Mouse (Mus musculus) hindbrain, embryonic 15.5 days (tissue): ENCODE measurements around the gene Slc4a1. TPM values are rescaled to one million over a fixed set of nuclear protein-coding genes. Genes with fewer than 3 reads are reported as not detected.
"Not testable (repeated sequence)": the region's sequence is repeated elsewhere in the genome, so short reads cannot be mapped to it uniquely, and the experiment has no call there.

Experiments used
- ATAC-seq: fragments of 200-750 bp; cut with Nextera tagmentation; 2 replicates; pipeline ENCODE4 v1.8.0; 2017; ENCODE audit warnings: low read depth, moderate number of reproducible peaks, moderate TSS enrichment; ENCODE audit not compliant: low FRiP score
- H3K27ac ChIP-seq: fragments of 300-500 bp; sonication (generic); replicated peaks from 2 replicates; pipeline ENCODE4 v1.5.1; 2015; ENCODE audit warnings: mild to moderate bottlenecking, inconsistent platforms
- H3K27me3 ChIP-seq: fragments of 300-500 bp; sonication (generic); 2 replicates; pipeline ENCODE4 v1.6.1; 2015; ENCODE audit warnings: control low read depth, inconsistent platforms
- H3K36me3 ChIP-seq: fragments of 300-500 bp; sonication (generic); 2 replicates; pipeline ENCODE4 v1.6.1; 2015; ENCODE audit warnings: control low read depth, inconsistent platforms
- H3K4me1 ChIP-seq: fragments of 300-500 bp; sonication (generic); replicated peaks from 2 replicates; pipeline ENCODE4 v1.6.1; 2015; ENCODE audit warnings: control low read depth, inconsistent platforms
- H3K4me2 ChIP-seq: fragments of 300-500 bp; sonication (generic); 2 replicates; pipeline ENCODE4 v1.6.1; 2015; ENCODE audit warnings: moderate library complexity, mild to moderate bottlenecking, inconsistent platforms
- H3K4me3 ChIP-seq: fragments of 300-500 bp; sonication (generic); 2 replicates; pipeline ENCODE4 v1.5.1; 2015; ENCODE audit warnings: mild to moderate bottlenecking, inconsistent platforms
- H3K9ac ChIP-seq: fragments of 300-500 bp; sonication (generic); 2 replicates; pipeline ENCODE4 v1.6.1; 2015; ENCODE audit warnings: inconsistent platforms
- H3K9me3 ChIP-seq: fragments of 300-500 bp; sonication (generic); 2 replicates; pipeline ENCODE4 v1.6.1; 2016; ENCODE audit warnings: control low read depth, inconsistent platforms
- WGBS: fragments of 180-500 bp; shearing (Covaris S2); methylation state at CpG from one replicate; pipeline ENCODE4 v1.1.7; 2015; 5-methylcytosine and 5-hydroxymethylcytosine counted together
- polyA plus RNA-seq: library from polyadenylated mRNA; unstranded; fragments of >200 nt; fragmentation: Nextera tagmentation; extraction: Ambion mirVana; gene quantifications from 2 replicates; pipeline ENCODE4 v1.2.1, GENCODE M21; 2015

Gene Slc4a1
- polyA plus RNA-seq, 1 experiment from 2014 or later, result 3.4 TPM

DNA sequence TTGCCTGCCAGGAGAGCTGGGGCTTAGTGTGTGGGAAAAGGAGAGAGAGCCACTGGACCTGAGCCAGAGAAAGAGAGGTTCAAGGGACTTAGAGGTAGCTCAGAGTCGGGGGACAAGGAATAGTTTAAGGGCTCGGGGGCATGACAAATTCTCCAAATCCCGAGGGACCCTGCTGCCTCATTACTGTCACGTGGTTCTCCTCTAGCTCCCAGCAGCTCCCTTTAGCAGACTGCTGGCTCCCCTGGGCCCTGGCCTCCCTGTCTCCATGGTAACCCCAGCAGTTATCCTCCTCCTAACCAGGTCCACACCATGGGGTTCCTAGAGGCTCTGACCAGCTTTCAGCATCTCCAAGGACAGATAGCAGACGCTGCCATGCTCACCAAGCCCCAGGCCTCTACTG is 29.2 kb upstream of the Slc4a1 start:
- Histone ChIP-seq H3K9me3 (no peaks in the 10 kb centered on the region), H3K27me3 (no peaks in the 10 kb centered on the region), H3K4me3 (peak overlapping the region; percentile 90), H3K4me1 (peaks cover 67% of the 10 kb centered on the region), H3K9ac (peak overlapping the region; percentile 81), H3K4me2 (peak overlapping the region; percentile 96), H3K36me3 (peaks cover 10% of the 10 kb centered on the region), H3K27ac (peak overlapping the region; percentile 98)
- ATAC-seq, result no peak
- WGBS, result 0% methylated on average over 5 of the region's 5 CpGs

DNA sequence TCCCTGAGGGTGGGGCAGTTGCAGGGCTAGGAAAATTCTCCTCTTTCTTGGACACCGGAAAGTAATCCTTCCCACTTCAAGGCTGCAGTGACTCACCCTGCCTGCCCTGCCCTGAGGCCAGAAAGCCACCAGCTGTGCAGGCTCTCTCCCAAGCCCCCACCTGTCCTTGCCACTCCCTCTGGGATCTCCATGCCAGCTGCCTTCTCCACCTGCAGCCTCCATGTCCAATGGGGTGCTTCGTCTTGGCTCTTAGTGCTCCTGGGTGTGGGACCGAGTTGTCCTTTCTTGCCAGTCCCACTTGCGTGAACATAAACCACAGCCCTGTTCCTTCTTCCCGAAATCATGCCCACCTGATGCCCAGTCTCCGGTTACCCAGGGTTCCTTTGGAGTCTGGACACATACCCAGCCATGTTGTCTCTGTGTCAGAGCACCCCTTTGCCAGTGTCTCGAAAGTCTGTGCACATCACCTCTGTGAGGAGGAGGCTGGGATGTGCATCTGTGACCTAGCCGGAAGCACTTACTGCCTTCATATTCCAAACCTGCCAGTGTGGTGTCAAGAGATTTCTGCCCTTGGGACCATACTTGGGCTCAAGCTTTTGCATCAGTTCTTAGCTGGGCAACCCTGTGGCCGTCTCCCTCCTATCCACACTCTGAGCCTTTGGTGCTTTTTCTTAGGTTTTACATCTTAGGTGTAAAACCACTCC is 28.6 kb upstream of the Slc4a1 start:
- Histone ChIP-seq H3K4me2 (peak overlapping the region; percentile 96), H3K4me3 (peak overlapping the region; percentile 90), H3K9ac (peak overlapping the region; percentile 81), H3K27me3 (no peaks in the 10 kb centered on the region), H3K27ac (peak overlapping the region; percentile 98), H3K36me3 (peaks cover 8% of the 10 kb centered on the region), H3K4me1 (peaks cover 65% of the 10 kb centered on the region), H3K9me3 (no peaks in the 10 kb centered on the region)
- WGBS, result 53% methylated on average over 9 of the region's 9 CpGs
- no peak for ATAC-seq

DNA sequence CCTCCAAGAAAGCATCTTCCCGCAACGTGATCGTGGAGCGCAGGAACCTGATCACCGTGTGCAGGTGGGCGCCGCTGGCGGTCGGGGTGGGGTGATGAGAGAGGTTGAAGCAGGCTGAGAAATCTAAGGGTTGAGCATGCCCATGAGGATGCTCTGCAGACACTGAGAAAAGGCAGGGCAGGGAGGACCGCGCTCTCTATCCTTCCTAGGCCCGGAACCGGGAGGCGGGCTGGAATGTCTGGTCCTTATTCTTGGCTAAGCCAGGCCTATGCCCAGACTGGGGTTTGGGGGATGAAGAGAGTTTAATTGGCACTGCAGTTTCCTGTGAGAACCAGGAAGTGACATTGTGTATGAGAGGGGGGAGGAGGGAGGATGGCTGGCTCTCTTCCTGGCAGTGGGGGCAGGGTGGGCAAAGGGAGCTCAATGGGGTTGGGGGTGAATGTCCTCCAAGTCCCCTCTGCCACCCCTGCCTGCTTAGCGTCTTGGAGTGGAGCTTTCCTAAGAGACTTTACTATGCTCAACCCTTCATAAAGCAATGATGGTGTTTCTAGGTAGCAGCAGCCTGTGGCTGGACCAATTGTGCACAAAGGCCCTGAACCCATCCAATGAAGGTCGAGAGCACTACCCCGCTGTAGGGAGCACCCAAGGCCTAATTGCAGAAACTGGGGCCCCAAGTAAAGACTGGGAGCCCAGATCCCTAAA is 27.9 kb upstream of the Slc4a1 start:
- Histone ChIP-seq H3K4me2 (peak overlapping the region; percentile 96), H3K4me3 (peak overlapping the region; percentile 90), H3K9ac (peak overlapping the region; percentile 81), H3K9me3 (no peaks in the 10 kb centered on the region), H3K27me3 (no peaks in the 10 kb centered on the region), H3K4me1 (peaks cover 60% of the 10 kb centered on the region), H3K36me3 (0 out of 2 replicates have a peak, but pooled peaks cover 5% of the 10 kb centered on the region), H3K27ac (peak overlapping the region; percentile 98)
- peak; percentile 63 for ATAC-seq
- WGBS, result 7% methylated on average over 17 of the region's 17 CpGs

DNA sequence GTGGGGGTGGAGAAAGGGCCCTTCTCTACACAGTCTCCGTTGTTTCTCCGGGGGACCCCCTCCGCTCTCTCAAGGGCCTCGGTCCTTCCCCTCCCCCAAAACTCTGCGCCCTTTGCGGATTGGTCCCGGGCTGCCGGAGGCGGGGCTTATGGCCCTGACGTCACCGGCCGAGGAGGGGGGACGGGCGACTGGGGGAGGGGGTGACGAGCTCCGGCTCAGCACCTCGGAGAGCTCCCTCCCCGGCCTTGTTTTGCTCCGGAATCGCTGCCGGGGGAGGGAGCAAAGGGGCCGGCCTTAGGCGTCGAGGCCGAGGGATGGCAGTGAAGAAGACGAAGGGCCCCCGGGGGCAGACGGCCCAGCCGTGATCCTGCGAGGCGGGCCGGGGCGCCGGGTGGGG is 27.2 kb upstream of the Slc4a1 start, which contains the start of gene Rundc3a:
Gene Rundc3a, plus strand, starts transcription at position 166 of the 397 bp plus-strand sequence.
- WGBS, result 0% methylated on average over 31 of the region's 34 CpGs
- peaks cover 53% of the 10 kb centered on the region for H3K4me1 ChIP-seq

DNA sequence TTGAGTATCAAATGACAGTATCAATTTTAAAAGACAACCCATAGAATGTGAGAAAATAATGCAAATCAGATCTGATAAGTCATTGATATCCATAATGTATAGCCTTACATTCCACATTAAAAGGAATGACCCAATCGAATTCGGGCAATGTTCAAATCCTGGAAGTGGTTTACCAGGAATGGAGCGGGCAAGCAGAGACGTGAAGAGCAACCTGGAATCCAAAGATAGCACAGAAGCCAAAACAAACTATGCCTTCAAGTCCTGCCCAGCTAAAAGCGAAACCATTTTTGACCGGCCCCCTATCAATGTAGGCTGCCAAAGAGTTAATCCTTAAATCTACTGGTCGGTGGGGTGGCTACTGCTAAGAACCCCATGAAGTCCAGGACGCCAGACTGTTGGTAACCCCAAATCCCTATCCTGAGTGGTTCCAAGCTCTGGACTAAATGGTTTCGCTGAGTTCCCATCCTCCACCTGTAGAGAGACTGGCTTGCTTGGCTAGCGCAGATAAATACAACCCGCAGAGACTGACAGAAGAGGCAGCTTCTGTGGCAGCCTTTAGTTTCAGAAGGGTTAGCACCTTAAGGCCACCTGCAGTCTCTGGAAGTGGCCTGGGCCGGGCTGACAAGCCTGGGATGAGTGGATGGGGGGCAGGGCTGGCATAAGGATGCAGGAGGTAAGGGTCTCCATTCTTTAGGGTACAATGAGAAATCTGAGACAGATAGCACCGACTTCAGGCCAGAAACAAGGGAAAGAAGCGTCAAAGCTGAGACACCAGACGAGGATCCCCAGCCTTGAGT is 26.6 kb upstream of the Slc4a1 start:
- peak; percentile 49 for ATAC-seq
- WGBS, result 20% methylated on average over 15 of the region's 15 CpGs
- H3K4me1 ChIP-seq, result peaks cover 49% of the 10 kb centered on the region
- peak overlapping the region; percentile 90 for H3K4me3 ChIP-seq
- no peaks in the 10 kb centered on the region for H3K36me3 ChIP-seq
- no peaks in the 10 kb centered on the region for H3K9me3 ChIP-seq
- H3K27me3 ChIP-seq, result no peaks in the 10 kb centered on the region
- peak overlapping the region; percentile 98 for H3K27ac ChIP-seq
- peak overlapping the region; percentile 81 for H3K9ac ChIP-seq
- peak overlapping the region; percentile 96 for H3K4me2 ChIP-seq

More for the DNA sequence above, 27.2 kb upstream of the Slc4a1 start, which contains the start of gene Rundc3a:
- peak within 1 kb of the TSS; percentile 96 for H3K4me2 ChIP-seq
- ATAC-seq, result peak; percentile 92
- no peaks in the 10 kb centered on the region for H3K36me3 ChIP-seq
- H3K27me3 ChIP-seq, result no peaks in the 10 kb centered on the region
- H3K9me3 ChIP-seq, result no peaks in the 10 kb centered on the region
- peak within 1 kb of the TSS; percentile 90 for H3K4me3 ChIP-seq
- peak within 1 kb of the TSS; percentile 98 for H3K27ac ChIP-seq
- peak within 1 kb of the TSS; percentile 81 for H3K9ac ChIP-seq

GRCm38 (mm10) chr11:102389436-102389835 is 23.4 kb upstream of the Slc4a1 start:
- not testable (repeated sequence) for H3K4me2 ChIP-seq, ATAC-seq, H3K9me3 ChIP-seq, H3K4me3 ChIP-seq, H3K36me3 ChIP-seq, H3K9ac ChIP-seq, H3K27me3 ChIP-seq, H3K27ac ChIP-seq
- peaks cover 17% of the 10 kb centered on the region for H3K4me1 ChIP-seq
- WGBS, result 84% methylated on average over 4 of the region's 5 CpGs

- ATAC-seq, result no peak
- Histone ChIP-seq H3K4me3 (no peak overlapping the region), H3K27ac (no peak overlapping the region), H3K9me3 (no peaks in the 10 kb centered on the region), H3K36me3 (no peaks in the 10 kb centered on the region), H3K4me1 (no peaks in the 10 kb centered on the region), H3K9ac (no peak overlapping the region), H3K4me2 (no peak overlapping the region), H3K27me3 (no peaks in the 10 kb centered on the region)
- 66% methylated on average over 5 of the region's 5 CpGs for WGBS
Observed at GRCm38 (mm10) chr11:102386121-102386520, 20.1 kb upstream of the Slc4a1 start.

DNA sequence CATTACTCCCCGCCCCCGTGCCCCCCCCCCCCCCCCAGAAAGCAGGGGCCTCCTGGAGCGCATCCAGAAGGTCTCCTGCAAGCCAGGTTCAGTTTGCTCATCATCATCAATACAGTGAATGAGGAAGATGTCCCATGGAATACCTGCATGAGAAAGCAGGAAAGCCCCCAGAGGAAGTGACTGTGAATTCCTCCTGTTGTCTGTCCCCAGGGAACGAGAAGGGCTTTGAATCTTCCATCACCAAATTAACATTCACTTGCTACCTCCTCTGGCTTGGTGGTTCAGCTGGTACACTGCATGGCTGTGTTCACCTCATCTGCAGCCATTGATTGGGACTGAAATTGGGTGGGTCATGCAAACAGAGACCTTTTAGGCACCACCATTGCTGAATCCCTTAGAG is 19.1 kb upstream of the Slc4a1 start:
- WGBS, result 62% methylated on average over 4 of the region's 4 CpGs
- H3K4me2 ChIP-seq, result no peak overlapping the region
- no peaks in the 10 kb centered on the region for H3K27me3 ChIP-seq
- no peaks in the 10 kb centered on the region for H3K9me3 ChIP-seq
- no peaks in the 10 kb centered on the region for H3K4me1 ChIP-seq
- no peak for ATAC-seq
- H3K36me3 ChIP-seq, result no peaks in the 10 kb centered on the region
- no peak overlapping the region for H3K9ac ChIP-seq
- H3K4me3 ChIP-seq, result no peak overlapping the region
- no peak overlapping the region for H3K27ac ChIP-seq

- Histone ChIP-seq H3K27ac (no peak overlapping the region), H3K4me2 (no peak overlapping the region), H3K27me3 (no peaks in the 10 kb centered on the region), H3K4me1 (no peaks in the 10 kb centered on the region), H3K36me3 (no peaks in the 10 kb centered on the region), H3K9ac (no peak overlapping the region), H3K9me3 (no peaks in the 10 kb centered on the region), H3K4me3 (no peak overlapping the region)
- no peak for ATAC-seq
- WGBS, result 74% methylated on average over 2 of the region's 2 CpGs
Observed at GRCm38 (mm10) chr11:102384418-102384817, 18.4 kb upstream of the Slc4a1 start.

GRCm38 (mm10) chr11:102383365-102384136 is 17.5 kb upstream of the Slc4a1 start:
- no peak overlapping the region for H3K27ac ChIP-seq
- no peak for ATAC-seq
- 94% methylated on average over 1 of the region's 1 CpGs for WGBS
- no peak overlapping the region for H3K9ac ChIP-seq
- no peak overlapping the region for H3K4me3 ChIP-seq
- no peaks in the 10 kb centered on the region for H3K4me1 ChIP-seq
- no peaks in the 10 kb centered on the region for H3K27me3 ChIP-seq
- no peaks in the 10 kb centered on the region; the same call in 1 of the 2 replicates for H3K9me3 ChIP-seq
- H3K4me2 ChIP-seq, result no peak overlapping the region
- H3K36me3 ChIP-seq, result no peaks in the 10 kb centered on the region

- no peaks in the 10 kb centered on the region for H3K27me3 ChIP-seq
- H3K36me3 ChIP-seq, result no peaks in the 10 kb centered on the region
- no peak for ATAC-seq
- no peak overlapping the region for H3K4me2 ChIP-seq
- H3K4me1 ChIP-seq, result no peaks in the 10 kb centered on the region
- H3K9ac ChIP-seq, result no peak overlapping the region
- 96% methylated on average over 3 of the region's 3 CpGs for WGBS
- no peak overlapping the region for H3K4me3 ChIP-seq
- H3K27ac ChIP-seq, result no peak overlapping the region
- no peaks in the 10 kb centered on the region; the same call in 1 of the 2 replicates for H3K9me3 ChIP-seq
Observed at GRCm38 (mm10) chr11:102382794-102383193, 16.8 kb upstream of the Slc4a1 start.
